Mouse (Mus musculus) right cerebral cortex, adult 18-20 months (tissue): ENCODE data around the gene Nudt2.
"Not testable (repeated sequence)": the region's sequence is repeated elsewhere in the genome, so short reads cannot be mapped to it uniquely, and the experiment has no call there.

Experiments used
- DNase-seq: peaks from one replicate; pipeline ENCODE4 v3.0.0; 2022; ENCODE audit warnings: mixed read lengths

Gene Nudt2

DNA sequence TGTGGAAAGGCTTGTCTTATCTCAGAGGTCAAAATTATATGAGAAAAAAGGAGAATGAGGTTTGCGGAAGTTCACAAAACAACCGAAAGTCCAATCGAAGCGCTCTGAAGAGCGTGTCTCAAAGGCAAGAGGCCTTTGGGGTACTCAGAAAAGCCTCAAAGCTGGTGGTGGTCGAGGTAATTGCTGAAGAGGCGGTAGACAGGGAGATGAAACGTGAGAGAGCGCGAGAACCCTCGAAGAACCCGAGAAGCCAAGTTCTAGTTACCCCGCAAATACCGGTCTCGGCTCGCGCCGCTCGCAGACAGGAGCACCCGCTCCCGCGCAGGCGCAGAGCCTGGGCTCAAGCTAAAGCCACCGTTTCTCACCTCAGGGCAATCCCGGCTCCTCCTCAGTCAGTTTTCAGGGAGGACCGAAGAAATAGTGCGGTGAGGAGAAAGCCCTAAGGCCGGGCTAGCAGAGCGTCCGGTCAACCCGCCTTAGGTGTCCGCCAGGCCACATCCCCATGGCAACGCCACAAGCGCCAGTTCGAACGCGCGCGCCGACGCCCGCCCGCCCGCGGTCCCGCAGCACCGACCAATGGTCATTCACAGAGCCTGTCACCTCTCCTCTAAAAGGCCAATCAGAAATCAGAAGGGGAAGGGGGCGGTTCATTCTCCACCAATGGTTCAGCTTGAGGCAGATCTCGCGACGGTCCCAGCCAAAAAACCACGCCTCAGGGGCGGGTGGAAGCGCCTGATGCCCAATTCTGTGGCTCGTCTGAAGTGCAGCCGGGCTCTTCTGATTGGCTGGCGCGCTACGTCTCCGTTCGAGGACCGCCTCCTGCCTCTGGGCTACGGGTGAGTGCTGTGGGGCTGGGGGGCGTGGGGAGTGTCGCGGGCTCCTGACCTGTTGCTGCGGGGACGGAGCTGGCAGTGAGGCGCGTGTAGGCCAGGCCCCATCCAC, at the start of gene Nudt2, which contains the start of gene Kif24:
Gene Nudt2 (plus strand): TSS at position 807 of the 942 bp plus-strand sequence.
Gene Kif24 (minus strand): TSS at position 543 of the 942 bp plus-strand sequence.
- DNase-seq: peak; percentile 99

DNA sequence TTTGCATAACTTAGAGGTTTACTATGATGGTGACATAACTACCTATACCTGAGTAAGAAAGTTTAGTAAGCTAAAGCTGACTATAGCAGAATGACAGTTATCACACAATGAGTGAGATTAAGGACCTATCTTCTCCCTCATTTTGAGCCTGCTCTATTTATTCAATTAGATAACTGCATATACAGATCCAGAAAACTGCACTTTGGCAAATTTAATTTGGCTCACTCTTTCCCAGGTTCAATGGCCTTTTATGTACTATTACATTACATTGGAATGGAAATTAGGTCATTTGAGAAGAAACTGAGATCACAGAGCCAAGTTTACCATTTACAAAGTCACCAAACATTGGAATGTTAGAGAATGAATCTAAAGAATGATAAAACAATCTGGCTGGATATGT, 48.0 kb upstream of the Nudt2 start:
- no peak for DNase-seq

- DNase-seq: no peak
Observed at GRCm38 (mm10) chr4:41438931-41439330, 26.0 kb upstream of the Nudt2 start.

- no peak for DNase-seq
Observed at GRCm38 (mm10) chr4:41442790-41443302, 22.1 kb upstream of the Nudt2 start.

GRCm38 (mm10) chr4:41447595-41447994, 17.4 kb upstream of the Nudt2 start:
- no peak for DNase-seq

DNA sequence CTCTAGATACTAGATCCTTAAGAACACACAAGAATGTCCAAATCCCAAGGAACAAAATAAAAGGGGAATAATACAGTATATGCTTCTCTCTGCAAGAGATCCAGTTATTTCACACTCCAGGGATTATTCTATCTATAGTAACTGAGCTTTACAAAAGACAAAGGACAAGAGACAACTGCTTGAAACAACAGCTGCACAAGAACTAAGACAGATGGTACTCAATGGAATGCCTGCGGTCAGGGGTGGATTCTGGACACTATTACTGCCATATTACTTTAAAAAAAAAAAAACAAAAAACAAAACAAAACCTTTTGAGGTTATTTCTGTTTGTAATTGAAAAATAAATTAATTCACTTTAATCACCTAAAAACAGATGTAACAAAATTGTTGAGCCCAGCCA, 4.3 kb upstream of the Nudt2 start:
- DNase-seq: no peak

- not testable (repeated sequence) for DNase-seq
Observed at GRCm38 (mm10) chr4:41463051-41463738, 1.8 kb upstream of the Nudt2 start.

DNA sequence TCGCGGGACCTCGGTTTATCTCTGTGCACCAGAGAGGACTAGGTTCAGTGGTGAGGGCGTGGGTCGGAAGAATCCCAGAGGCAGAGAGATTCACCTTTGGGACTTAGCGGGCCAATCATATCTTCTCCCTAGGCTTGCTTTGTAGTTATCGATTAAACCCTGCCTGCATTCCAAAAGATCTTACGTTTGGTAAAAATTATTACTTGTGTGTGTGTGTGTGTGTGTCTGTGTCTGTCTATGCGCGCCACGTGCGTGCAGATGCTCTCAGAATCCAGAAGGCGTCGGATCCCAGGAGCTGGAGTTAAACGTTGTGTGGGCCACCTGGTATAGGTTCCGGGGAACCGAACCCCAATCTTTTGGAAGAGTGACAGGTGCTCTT, 325 bp downstream of the Nudt2 start:
- DNase-seq: no peak

DNA sequence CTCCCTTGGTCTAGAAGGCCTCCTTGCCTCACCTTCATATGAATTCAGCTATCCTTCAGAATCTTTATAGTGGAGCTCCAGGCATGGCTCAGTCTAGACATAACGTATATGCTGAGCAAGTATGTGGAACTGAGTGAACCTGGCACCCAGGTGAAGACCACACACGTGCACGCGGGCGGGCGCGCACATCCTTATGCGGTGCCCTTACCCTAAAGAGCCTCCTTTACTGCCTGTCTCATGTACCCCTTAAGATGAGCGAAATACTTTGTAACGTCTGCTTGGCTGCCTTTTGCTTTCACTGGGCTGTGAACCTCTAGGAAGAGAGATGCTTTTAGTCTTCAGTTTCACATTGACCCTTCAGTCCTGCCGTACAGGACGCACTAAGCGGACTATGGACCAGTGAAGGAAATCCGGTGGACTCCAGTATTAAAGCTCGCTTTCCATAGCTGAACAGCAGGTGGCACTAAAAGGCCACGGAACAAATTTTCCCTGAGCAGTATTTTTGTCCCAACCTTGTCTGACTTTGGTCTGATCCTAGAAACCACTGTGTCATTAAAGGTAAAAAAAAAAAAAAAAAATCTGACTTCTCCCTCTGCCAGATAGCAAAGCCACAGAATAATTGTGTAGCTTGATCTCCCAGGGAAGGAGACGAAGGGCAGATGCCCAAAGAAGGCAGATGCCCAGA, 3.6 kb downstream of the Nudt2 start:
- peak; percentile 57 for DNase-seq

- DNase-seq: no peak
Observed at GRCm38 (mm10) chr4:41469199-41469598, 4.2 kb downstream of the Nudt2 start.

- DNase-seq: no peak
Observed at GRCm38 (mm10) chr4:41470051-41470683, 5.2 kb downstream of the Nudt2 start.

GRCm38 (mm10) chr4:41470684-41471383, 5.9 kb downstream of the Nudt2 start:
- peak; percentile 80 for DNase-seq

- DNase-seq: no peak
Observed at GRCm38 (mm10) chr4:41471384-41471689, 6.4 kb downstream of the Nudt2 start.

- no peak for DNase-seq
Observed at GRCm38 (mm10) chr4:41477648-41478160, 12.8 kb downstream of the Nudt2 start.

- DNase-seq: no peak
Observed at GRCm38 (mm10) chr4:41478751-41479455, 14.0 kb downstream of the Nudt2 start.

DNA sequence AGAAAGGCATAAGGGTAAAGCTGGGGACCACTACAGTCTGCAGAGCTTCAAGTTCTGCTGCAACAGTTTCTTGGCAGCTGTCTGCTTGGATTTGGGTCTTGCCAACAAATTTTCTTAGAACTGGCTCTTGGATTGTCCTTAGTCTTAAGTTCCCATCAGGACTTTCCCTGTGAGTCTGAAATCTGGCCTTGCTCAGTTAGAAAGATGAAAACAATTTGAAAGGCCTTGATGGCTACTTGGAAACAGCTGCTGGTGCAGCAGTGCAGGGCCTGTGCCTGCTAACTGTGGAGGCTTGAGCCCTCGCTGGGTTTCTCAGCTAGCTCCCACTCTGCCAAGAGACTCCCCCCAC, 14.5 kb downstream of the Nudt2 start:
- no peak for DNase-seq

GRCm38 (mm10) chr4:41480254-41480653, 15.3 kb downstream of the Nudt2 start:
- DNase-seq: peak; percentile 28

GRCm38 (mm10) chr4:41481601-41482017, 16.7 kb downstream of the Nudt2 start:
- DNase-seq: peak; percentile 48

DNA sequence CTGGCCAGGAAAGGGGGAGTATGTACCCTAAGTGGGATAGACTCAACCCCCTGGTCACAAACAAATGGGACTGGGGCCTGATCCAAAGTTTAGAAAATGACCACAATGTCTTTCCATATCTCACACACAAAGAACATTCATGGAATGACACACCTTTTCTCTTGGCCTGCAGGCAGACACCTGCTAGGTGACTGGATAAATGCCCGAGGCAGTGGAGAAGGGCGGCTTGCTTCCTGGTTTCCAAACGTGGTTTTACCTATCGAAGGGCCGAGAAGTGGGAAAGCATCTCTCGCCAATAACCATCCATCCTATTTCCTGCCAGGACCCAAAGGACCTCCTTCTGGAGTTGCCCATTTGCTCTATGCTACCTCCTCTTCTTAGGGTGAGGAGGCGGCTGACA, 28.0 kb downstream of the Nudt2 start:
- no peak for DNase-seq

GRCm38 (mm10) chr4:41493464-41494116, 28.6 kb downstream of the Nudt2 start:
- DNase-seq: no peak

GRCm38 (mm10) chr4:41494378-41494777, 29.4 kb downstream of the Nudt2 start:
- DNase-seq: no peak
